Mouse (Mus musculus) heart, adult 9 months (tissue): Measurements from ENCODE around the gene Pde4b.

Experiments used
- DNase-seq, 2 experiments: peaks; one replicate each; pipeline ENCODE4 v3.0.0; 2022; ENCODE audit warnings: low spot score in 2 of 2

The Pde4b gene

DNA sequence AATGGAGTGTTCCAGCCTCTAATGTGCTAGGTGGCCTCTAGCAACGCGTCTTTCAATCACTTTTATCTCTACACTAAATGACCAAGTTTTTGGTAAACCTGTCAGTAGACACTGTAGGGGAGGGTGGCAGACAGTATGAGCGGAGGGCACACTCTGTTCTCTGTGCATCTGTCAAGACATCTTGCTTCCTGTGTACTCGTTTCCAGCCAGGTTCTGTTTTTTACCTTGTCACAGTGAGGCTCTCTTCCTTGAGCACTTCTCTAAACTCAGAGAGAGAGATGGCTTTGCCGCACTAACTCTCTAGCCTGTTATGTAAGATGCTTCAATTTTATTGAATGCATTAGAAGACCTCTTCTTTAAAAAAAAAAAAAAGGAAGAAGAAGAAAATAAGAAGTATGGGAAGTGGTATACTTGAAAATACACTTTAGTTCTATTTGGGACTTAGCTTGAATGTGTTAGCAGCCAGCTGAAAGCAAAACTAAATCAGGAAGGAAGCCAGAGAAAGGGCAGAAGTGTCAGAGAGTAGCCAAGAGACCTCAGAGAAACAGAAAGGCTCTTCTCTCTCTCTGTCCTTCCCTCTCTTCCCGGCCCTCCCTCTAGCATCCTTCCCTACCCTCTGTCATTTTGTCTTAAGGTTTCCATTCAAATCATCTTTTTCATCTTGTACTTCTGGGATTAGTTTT lies 202.8 kb downstream of the Pde4b start:
- no peak for DNase-seq

DNA sequence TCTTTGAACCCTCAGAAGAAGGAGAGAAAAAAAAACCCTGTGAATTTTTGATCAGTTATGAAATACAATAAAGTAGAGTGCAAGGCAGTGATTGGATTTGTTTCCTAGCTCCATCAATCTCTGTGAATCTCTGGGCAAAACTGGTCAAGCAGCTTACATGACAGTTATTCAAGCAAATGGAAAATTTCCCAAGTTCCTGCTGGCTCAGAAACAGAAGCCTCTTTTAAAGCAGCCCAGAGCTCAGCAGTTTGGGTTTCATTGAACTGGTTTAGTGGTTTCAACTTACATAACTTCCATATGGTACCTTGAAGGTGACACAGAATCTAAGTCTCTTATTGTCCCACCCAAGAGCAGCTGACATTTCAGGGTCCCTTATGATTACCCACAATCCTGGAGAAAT lies 210.2 kb downstream of the Pde4b start:
- DNase-seq = no peak

DNA sequence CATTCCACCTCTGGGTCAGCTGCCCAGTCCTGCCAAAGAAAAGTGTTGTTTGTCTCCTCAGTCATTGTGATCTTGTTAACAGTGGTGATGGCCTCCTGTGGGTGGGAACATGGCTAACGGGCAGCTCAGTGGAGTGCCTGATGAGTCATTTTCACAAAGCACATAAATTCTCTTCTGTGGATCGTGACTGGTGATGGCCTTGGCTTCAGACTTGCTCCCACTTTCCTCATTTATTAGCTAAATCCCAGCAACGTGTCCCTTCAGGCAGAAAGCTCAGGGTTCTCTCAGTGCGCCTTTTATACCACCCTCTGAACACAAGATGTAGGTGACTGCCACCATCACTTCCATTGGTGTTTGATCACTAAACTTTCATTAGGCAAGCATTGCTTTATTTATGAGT lies 215.2 kb downstream of the Pde4b start:
- no peak for DNase-seq

DNA sequence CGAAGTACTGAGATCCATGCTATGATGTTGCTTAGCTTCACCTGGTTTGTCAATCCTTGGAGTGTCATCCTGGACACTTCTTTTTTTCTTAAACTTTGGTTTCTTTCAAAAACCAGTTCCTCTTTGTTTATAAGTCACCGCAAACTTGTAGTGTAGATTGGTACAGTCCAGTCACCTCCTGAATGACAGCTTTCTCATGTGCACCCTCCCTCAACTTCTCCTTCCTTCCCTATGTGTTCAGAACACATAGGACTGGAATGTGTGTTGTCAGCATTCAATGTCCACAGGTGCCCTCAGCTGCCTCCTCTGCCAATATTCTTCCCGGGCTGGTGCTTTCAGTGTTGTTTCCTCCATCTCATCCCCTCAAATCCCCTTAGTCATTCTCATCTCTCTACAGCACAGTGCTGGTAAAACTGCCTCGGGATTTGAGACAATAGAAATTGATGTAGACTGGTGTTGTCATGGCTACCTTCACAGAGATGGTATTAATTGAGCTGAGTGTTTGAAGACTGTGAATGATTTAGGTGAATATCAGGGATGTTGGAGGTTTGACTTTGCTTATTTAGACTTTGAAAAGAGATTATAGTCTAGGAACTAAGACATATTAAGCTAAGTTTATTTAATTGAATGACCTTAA lies 220.4 kb downstream of the Pde4b start:
- DNase-seq = no peak

DNA sequence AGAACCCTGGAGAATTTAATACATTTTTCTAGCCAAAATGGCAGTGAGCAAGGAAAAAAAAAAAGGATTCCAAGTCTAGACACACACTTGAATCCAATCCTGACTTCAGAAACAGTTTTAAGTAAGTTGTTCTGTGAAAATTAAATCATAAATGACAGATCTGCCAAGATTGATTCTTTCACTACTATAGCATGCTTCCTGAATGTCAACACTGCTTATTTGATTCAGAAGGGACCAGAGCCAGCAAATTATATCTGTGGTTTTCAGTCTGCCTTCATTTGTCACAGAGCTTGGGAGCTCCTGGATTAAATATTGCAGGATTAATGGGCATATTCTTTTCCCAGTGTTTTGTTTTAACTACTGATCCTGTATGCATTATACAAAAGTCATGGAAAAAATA lies 223.3 kb downstream of the Pde4b start:
- DNase-seq = no peak

DNA sequence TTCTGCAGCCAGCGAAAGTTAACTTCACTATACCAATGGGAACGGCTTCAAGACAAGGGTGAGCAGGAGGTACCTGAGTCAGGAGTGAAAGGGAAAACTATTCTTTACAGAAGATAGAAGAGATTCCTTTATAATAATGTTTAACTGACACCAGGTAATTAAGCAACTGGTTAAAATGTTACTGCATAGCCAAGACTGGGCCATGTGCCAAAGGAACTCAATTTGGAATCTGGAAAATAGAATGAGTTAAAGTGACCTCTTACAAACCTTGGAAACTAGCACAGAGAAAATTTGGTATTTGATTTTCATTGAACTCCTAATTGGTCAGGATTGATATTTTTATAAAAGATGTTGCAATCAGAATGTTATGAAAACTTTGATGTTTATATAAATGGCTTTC lies 228.7 kb downstream of the Pde4b start:
- DNase-seq = no peak

DNA sequence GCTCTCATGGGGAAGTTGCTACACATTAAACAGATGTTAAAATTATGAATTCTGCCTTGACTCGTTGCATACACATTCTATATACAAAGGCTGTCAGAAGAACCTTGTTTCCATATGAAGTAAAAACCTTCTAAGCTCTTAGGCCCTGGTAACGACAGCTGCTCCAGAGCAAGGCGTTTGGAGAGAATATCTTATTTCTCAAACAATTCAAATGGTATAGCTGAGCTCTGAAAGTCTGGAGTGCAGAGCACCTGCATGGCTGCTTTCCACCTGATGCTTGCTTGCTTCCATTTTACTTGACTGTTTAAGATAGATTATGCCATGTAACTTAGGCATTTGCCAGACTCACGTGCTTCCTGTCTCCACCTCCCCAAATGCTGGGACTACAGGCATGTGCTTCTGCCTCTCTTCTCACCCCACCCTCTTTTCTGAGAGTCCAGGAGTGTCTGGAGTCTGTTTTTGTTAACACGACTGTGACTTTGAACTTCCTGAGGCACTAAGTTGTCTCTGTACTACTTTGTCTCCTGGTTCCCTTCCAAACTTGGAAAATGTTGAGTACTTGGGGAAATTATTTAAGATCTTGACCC lies 229.4 kb downstream of the Pde4b start:
- DNase-seq = no peak

DNA sequence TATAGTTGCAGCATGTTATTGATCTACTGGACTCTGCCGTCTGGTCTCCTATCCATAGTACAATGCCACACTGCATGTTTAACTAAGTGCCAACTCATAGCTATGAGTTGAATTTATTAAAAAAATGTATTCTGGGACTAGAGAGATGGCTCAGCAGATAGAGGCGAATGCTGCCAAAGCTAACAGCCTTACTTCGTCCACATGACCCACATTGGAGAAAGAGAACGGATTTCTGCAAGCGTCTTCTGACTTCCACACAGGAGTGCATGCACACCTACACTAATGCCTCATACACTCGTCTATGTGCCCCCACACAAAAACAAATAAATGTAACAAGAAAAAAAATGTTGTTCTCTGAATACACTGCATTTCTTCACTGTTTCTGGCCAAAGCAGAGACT lies 231.3 kb downstream of the Pde4b start:
- DNase-seq = no peak

DNA sequence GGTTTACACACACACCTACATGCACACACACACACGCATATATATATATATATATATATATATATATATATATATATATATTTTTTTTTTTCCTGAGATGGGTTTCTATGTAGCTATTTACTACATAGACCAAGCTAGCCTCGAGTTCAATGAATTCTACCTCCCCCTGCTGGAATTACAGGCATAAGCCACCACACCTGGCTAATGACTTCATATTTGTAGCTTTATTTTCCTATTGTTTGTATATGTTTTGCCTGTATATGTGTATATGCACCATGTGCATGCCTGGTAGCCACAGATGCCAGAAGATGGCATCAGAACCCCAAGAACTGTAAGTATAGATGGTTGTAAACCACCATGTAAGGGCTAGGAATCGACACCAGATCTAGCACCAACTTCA lies 234.0 kb downstream of the Pde4b start:
- DNase-seq = no peak

DNA sequence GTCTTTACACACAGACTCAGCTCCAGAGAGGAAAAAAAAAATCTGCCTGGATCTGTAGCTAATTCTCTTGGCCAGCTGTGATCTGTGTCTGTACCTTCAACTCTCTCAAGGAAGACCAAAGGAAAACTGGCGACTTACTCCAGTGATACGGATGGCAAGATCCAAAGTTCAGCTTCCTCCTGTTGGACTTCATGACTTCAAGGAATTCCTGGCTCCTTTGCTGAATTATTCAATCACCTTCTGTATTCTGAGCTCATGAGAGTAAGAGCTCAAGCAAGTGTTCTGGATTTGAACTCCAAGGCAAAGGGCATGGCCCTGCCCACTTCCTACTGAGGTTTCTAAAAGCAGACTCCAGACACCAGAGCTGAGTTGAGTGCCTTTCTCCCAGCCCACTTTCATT lies 245.0 kb downstream of the Pde4b start:
- DNase-seq = no peak

DNA sequence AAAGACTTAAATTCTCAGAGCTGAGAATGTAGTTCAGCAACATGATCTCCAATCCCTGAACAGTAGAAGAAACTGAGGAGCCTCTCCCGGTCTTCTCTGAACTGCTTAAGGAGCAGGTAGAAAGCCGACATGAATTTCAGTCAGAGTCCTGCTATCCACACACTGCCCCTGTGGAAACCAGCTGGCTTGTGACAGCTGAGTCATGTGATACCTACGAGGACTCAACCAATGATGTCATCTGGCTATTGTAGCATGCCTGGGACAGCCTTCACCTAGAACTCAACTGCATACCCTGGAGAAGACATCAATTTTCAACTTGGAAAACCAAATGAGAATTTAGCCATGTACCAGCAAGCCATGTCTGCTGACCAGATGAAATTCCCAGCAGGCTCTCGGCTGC lies 245.5 kb downstream of the Pde4b start:
- DNase-seq = no peak

DNA sequence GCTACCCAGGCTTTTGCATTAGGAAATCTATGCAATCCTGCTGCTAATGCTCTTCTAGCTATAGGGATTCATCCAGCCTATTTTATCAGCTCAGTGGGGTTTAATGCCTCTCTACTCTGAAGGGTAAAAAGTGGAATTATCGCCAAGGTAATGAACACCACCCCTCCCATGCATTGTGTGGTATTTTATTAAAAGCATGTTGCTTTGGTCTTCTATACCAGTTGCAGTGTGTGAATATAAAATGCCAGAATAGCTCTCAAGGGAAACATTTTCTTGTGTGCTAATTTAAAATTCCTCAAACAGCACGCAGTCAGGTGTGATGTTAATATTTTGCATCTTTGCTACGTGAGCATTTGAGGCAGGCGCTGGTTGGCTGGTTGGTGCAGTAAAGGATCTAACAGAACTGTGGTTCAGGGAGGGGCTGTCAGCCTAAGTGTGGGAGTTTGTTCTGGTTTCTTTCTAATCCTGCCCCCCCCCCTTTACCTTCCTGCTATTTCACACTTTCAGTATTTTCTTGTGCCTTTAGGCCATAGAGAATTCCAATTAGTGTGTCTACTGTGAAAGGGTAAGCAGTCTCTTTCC lies 259.7 kb downstream of the Pde4b start:
- DNase-seq = no peak

DNA sequence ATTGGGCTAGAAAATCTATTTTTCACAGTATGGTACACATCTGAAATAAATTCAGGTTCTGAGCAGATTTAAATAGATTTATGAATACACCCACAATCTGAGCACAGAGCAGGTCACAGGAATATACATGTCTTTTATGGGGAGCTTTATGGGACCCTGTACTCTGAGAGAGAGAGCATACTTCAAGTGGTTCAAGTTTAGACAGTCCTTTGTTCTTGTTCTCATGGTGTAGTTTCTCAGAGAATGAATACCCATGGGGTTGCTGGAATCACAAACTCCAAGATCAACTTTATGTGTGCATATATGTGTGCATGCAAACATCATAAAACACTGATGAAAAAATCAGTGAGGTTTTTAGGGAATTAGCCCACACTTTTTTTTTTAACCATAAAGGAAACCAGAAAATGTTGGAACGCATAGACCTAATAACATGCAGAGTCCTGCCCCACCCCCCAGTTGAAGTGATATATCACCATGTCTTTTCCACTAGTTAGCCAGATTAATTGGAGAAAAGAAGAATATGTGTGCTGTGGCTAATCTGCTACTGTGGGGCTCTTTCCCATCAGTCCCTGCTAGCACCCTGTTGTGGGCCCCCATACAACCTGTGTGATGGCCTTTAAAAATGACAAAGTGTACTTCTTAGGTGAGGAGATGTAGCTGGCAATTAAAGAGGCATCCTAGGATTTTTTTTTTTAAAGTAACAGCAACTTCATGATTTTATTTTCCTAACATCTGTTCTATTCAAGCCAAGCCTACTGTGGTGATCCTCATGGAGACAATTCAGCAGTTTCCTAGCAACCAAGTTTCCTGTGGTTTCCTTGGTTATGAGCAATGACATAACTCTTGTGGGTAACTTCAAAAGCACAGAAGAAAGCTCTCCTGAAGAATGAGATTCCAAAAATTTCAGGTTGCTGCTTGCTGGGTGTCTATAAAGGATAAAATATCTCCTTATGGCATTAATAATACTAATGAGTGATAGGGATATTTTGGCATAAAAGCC lies 264.4 kb downstream of the Pde4b start:
- DNase-seq = no peak

DNA sequence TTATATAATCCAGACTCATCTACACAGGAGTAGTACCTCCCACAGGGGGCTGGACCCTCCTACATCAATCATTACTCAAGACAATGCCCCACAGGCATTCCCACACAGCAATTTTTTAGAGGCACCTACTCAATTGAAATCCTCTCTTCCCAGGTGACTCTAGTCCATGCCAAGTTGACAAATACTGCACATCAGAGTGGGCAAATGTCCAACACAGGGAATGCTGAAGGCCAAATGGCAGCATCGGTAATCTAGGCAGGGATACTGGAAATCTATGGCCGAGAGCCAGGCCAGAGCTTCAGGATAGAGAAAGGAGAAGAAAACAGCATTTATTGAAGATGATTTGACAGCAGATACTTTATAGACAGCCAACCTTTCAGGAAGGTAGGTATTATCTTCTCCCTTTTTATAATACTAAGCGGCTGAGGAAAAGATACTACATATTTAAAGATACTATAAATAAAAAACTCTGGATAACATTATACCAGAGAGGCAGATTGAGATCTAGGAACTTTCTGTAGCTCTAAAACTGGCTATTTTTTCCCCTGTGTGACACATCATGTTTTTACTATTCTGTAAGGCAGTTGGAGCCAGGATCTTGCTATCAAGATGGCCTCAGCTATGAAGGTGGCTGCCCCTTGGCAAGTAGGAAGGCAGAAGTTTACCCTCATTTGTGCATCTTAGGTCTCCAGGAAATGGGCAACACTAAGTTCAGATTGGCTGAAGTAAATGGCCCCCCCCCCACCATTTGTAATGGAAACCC lies 266.5 kb downstream of the Pde4b start:
- DNase-seq = no peak

DNA sequence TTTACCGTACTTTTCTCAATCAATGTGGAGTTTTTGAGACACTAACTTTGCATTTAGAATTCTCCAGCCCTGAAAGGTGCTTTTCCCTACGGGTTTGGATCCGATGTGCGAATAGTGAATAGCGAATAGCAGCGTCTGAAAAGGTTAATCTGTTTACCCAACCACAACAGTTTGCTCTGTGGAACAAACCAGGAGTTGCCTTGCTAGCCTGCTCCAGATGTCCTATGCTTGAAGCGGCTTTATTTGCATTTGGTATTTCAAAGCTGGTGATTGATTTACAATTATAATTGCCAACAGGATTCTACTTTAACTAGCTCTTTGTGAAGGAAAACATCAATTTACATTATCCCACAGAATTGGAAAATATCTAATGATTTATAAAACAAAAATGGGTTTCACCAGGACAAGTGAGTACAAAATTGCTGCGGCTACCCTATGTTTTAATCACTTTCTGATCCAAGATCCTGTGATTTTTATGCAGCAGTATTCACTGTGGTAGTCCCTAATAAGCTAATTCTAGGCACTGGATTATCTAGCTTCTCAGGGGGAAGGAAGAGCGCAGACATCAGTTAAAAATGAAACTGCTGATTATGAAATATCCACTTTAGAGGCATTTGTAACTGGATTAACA lies 280.9 kb downstream of the Pde4b start:
- no peak for DNase-seq

DNA sequence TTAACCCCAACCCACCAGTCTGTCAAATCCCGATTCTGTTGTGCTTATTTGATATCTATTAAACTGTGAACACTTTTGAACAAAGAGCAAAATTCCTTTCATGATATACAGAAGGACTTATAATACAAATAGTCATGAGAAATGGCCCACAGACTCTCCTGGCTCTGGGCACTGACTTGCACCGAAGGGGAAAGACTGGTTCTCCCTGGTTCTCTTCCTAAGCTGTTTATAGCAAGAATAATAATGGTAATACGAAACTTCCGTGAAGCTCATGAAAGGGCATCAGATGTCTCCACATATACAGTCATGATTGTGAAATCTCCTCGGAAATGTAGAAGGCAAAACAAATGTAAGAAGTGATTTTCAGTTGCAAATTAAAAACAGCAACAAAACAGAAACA lies 287.3 kb downstream of the Pde4b start:
- no peak for DNase-seq

DNA sequence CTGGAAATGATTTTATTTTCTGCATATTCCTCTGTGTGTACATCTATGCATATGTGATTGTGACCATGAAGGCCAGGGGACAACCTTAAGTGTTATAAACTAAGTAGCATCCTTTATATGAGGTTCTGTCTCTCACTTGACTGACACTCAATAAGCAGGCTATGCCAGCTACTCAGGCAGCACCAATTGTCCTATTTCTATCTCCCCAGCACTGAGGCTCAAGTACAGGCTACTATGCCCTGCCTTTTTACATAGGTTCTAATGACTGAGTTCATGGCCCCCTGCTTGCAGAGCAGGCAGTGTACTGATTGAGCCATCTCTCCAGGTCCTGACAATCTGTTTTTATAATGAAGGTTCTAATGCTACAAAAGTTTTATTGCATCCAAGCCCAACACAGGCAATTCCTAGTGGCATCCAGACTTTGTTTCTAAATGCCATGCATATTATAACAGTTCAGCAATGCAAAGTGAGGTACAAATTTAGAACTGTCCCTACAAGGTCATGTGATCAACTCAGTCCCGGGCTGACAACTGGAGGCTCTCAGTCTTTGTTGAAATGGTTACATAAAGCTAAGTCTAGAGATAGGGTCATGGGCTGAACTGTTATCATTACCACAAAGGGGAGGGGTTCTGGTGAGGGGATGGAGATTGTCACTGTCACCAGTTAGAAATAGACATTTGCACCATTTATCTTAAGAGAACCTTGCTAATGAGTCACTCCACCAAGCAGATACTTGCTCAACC lies 295.6 kb downstream of the Pde4b start:
- DNase-seq = peak; percentile 13 to 19

DNA sequence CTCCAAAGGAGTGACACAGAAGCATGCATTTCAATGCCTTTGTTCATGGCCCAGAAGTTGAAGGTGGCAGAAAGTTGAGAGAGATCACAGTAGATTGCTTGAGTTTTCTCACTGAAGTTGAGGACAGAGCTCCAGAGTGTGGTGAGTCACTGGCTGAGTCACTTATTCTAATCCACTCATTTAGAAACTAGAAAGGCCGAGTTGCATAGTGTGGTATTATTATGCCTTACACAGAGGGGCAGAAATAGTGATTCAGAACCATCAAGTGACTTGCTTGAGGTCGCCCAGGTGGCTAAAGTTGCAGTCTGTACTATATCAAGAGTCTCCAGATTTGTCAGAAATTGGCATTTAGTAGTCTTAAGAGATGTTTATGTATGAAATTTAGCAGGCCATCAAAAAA lies 306.3 kb downstream of the Pde4b start:
- no peak for DNase-seq

DNA sequence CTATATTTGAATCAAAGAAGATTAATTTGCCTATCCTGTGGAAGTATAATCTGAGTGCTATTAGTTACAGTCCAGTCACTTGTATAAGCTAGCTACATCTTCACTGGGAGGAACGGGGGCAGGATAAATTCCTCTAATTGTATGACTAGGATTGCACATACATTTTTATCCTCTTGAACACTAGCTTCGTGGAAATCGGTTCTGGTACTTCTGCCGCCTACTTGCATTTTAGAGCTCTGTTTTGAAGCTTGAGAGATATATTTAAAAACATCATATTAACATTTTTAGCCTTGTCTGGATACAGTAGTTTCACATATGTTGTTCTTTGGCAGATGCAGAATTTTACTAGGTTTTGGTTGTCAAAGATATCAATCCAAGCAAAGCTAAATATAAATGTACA lies 310.0 kb downstream of the Pde4b start:
- DNase-seq = no peak

DNA sequence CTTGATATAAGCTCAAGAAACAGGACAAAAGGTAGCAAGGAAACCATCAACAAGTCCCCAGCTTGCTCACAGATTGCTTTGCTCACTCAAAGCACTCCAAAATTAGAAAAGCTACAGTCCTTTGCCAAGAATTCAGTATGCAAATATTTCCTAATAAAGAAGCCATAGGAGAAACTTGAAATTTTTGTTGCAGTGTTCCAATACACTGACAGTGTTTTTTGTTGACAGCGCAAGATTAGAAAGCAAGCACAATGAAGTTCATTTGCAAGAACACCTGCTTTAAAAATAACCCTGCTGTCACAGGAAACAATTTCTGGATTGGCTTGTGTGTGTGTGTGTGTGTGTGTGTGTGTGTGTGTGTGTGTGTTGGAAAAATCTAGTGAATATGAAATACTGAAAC lies 311.2 kb downstream of the Pde4b start:
- no peak for DNase-seq
